Mouse (Mus musculus): ENCODE results near the gene Ube3b. TPM values are rescaled to one million over a fixed set of nuclear protein-coding genes. Genes with fewer than 3 reads are reported as not detected.

The Ube3b gene
- total RNA-seq, 2 experiments from 2014 or later: 64.7 to 67.5 TPM

- no peak for DNase-seq
- intact Hi-C loops (cut with DNase I; ENCODE audit: low total_unique reads): no loop called here
Observed at GRCm38 (mm10) chr5:114467019-114467418, 86.6 kb downstream of the Ube3b start.

GRCm38 (mm10) chr5:114467430-114467829 lies 87.0 kb downstream of the Ube3b start:
- intact Hi-C loops (cut with DNase I; ENCODE audit: low total_unique reads): no loop called here
- peak; percentile 67 for DNase-seq

- intact Hi-C loops (cut with DNase I; ENCODE audit: low total_unique reads): no loop called here
- no peak for DNase-seq
Observed at GRCm38 (mm10) chr5:114468007-114468406, 87.6 kb downstream of the Ube3b start.

GRCm38 (mm10) chr5:114470359-114470758 lies 90.0 kb downstream of the Ube3b start:
- intact Hi-C loops (cut with DNase I; ENCODE audit: low total_unique reads): no loop called here

More at GRCm38 (mm10) chr5:114470359-114470758, 90.0 kb downstream of the Ube3b start:
- no peak for DNase-seq

Small RNAs within 50 kb of the gene (microRNA-seq; reads per million reads assigned to microRNA genes)
- 0 reads per million in 2 experiments for gene Mir7027

Other genes with a start within 250 kb of the Ube3b start
- gene Acacb, start 234.1 kb upstream of the Ube3b start, total RNA-seq (2021): 10 to 100 TPM; 66.4 to 98.1 TPM
- not detected for gene Foxn4, start 106.8 kb upstream of the Ube3b start, total RNA-seq (2021)
- 1 to 10 TPM in 1 of 2 experiments, not detected in 1; 1.1 TPM for gene Myo1h, start 91.4 kb upstream of the Ube3b start, total RNA-seq (2021)
- gene Kctd10, start 99 bp upstream of the Ube3b start, total RNA-seq (2021): 10 to 100 TPM; 24.2 to 25.0 TPM
- gene Mmab, start 63.5 kb downstream of the Ube3b start, total RNA-seq (2021): 10 to 100 TPM in 1 of 2 experiments, 1 to 10 TPM in 1; 9.9 to 11.4 TPM
- 10 to 100 TPM in 1 of 2 experiments, 1 to 10 TPM in 1; 9.1 to 13.8 TPM for gene Mvk, start 63.7 kb downstream of the Ube3b start, total RNA-seq (2021)
- gene Fam222a, start 187.4 kb downstream of the Ube3b start, total RNA-seq (2021): under 1 TPM; 0.49 to 0.96 TPM

Data from gastrocnemius, postnatal 14 days (tissue).